Mouse (Mus musculus) cerebellum, adult (tissue): ENCODE results near the gene Copb2.

Experiments used
- ATAC-seq: cut with Nextera tagmentation; 2 replicates; pipeline ENCODE4 v1.9.2; 2017; ENCODE audit warnings: mild to moderate bottlenecking, moderate library complexity, mixed read lengths; ENCODE audit not compliant: insufficient number of reproducible peaks, low FRiP score, low TSS enrichment

Copb2 gene

DNA sequence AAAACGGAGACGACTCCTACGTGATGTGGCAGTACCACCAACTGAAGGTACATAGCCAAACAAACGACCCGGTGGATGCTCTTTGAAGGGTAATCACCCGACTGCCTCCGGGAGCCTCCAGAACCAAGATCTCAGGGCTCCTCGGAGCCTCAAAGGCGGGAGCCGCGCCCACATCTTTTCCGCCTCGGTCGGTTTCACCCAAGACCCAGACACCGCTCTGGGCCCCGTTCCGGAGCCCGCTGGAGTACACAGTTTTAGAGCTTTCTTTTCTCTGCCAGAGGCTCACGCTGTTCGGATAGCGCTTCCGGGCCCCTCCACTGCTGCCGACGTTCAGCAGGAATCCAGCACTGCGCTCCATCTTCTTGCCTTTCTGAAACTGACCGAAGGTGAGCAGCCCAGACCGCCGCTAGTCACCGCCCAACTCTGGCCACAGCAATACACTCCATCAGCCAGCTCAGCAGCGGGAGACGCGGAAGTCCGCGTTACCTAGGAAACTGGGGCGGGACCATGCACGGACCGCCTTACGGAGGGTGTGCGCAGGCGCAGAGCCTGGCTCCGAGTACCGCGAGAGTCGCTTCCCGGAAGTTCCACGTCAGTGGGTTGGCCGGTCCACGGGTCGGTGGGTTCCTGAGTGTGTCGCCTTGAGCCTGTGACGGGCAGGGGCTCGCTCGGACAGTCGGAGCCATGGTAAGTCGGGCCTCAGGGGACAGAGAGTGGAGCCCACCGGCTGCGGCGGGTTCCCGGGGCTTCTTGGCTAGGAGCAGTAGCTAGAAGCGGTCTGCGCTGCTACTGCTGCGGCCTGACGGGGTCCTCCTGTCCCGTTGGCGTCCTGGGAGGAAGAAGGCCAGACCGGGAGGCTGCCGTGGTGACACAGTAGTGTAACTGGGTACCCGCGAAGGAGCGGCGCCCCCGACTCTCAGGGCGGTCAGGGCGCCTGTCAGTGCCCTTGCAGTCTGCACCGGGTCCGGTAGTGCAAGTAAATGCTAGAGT, at the start of gene Copb2:
Copb2 (plus strand) TSS at position 585 of the 990 bp plus-strand sequence.
- peak; percentile 98 for ATAC-seq

DNA sequence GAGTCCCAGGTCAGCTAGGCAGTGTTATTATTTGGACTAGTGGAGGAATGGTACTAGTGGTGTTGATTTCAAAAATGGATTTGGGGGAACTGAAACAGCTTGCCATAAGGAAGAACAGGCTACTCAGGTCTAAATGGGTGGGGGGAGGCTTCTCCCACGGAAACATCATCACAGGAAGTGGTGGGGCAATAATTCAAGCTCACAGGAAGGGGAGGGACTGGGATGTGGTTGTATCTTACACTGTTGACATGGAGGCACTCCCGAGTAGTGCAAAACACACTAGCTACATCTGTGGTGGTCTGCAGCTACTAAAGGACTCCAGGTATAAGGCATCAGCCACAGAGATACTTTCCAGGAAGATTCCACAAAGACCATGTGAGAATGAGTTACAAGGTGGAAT, 39.6 kb upstream of the Copb2 start:
- no peak for ATAC-seq

DNA sequence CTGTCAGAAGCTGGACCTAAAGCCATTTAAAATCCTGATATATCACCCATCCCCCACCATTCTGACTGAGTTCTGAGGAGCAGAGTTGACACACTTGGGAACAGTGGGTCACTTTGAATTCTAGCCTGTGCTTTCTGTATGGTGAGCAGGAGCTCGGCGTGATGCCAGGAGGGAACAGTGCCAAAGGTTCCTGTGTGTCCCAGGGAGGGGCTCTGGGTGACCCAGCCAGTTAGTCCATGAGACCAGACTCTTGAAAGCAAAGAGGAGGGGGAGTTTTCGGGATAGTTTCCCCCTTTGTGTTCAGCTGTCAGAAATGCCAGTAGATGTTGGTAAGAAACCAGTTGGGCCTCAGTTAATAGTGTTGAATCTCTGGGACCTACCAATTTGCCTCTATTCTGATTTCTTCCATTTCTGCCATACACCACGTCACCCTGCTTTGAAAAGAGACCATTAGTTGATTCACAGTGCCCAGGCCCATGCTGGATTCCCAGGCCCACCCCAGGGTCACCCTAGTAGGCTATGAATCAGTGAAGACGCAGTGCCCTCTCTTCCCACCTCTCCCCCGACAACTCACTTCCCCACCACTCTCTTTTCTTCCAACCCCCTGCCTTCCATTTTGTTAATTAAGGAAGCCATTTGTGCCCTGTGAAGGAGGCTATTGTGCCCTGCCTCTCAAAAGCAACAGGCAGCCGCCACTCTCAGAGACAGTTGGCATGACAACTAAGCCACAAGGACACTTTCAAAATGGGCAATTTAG, 38.6 kb upstream of the Copb2 start:
- ATAC-seq = no peak

DNA sequence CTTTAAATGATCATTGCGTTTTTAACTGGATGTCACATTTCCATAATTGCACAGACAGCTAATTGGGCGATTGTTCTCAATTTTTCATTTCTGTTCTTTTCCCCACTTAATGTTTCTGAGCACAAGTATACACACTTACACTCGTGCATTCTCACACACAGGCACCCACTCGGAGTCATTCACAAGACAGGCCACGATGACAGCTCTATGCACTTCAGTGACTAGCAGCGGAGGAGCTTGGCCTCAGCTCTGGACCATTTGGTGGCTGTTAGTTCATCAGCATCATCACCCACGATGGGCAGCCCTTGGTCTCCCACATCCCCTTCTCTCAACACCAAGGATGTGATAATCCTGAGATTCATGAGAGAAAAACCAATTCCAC, 38.0 kb upstream of the Copb2 start:
- no peak for ATAC-seq

DNA sequence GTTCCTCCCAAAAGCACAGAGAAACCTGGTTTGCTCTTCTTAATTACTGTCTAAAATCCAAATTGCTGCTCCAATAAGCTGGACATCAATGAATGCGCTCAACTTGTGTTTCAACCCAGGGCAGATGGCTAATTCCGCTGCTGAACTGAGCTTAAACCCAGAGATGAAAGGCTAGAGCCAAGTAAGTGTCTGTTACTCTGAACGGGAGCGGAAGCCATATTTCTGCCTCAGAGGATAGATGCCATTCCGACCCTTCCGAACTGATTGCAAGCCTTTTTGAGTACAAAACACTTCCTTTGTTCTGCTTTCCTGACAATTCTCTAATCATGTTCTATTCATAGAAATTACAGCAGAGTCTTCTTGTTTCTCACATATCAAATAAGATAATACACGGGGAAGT, 36.3 kb upstream of the Copb2 start:
- ATAC-seq = no peak

DNA sequence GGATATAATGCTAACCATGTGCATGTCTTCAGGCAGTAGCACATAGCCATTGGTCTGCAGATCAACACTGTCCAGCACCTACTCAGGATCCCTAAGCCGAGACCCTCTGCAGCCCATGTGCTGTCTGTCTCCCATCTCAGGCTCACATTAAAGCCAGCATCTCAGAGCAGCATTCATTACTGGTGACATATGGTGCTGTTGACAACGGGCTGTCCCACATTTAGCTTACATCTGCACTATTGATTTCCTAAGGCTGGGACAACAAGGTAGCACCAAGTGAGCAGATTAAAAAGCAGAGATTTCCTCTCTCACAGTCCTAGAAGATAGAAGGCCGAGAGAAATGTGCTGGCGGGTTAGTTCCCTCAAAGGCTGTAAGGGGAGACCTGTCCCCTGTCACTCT, 33.7 kb upstream of the Copb2 start:
- ATAC-seq = no peak

DNA sequence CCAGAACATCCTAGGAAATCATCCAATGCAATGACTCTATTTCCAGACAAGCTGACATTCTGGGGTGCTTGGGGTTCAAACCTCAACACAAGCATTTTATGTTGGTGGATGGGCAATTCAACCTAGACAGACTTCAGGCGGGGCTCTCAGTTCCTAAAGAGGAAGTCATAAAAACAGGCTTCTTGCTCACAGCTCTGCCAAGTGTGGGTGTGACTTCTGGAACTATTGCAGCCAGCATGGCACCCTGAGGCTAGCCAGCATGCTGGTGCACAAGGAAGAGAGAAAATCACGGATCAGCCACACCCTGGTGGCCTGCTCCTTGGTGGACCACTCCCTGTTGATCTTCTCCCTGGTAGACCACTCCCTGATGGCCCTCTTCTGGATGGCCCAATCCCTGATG, 32.5 kb upstream of the Copb2 start:
- no peak for ATAC-seq

DNA sequence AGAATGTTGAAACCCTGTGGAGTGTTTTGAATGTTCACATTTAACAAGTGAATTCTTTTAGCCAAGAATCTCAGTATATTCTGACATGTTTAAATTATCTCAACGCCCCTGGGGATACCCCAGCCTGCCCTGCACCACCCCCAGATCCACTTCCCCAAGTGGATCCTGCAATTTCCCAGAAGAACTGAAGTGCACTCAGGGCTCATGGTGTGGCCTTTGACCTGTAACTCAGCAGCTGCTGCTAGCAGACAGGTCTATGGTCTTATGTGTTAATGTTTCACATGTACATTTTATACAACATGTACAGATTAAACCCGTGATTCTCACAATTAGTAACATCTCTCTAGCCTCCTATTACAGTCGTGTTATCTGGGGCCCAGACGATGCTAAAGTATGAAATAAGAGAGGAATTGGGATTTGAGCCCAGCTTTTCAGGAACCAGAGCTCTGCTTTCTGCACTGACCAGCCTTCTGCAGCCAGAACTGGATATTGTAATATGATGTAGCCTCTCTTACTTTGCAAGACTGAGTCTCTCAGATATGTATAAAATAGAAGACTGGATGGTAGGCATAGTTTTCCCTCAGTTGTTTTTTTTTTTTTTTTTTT, 28.7 kb upstream of the Copb2 start:
- ATAC-seq = no peak

DNA sequence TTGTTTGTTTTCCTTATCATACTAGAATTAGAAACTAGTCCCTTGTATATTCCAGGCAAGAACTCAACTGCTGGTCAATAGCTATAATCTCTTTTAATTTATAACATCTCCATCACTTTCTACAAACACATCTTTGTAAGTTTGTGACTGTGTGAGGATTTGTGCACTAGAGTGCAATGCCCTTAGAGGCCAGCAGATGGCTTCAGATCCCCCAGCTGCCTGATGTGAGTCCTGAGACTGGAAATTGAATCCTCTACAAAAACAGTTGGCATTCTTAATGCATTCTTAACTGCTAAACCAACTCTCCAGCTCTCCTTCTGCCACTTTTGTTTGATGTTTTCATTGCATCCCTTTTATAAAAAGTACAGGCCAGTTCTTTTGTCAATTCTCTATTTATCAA, 27.8 kb upstream of the Copb2 start:
- no peak for ATAC-seq

DNA sequence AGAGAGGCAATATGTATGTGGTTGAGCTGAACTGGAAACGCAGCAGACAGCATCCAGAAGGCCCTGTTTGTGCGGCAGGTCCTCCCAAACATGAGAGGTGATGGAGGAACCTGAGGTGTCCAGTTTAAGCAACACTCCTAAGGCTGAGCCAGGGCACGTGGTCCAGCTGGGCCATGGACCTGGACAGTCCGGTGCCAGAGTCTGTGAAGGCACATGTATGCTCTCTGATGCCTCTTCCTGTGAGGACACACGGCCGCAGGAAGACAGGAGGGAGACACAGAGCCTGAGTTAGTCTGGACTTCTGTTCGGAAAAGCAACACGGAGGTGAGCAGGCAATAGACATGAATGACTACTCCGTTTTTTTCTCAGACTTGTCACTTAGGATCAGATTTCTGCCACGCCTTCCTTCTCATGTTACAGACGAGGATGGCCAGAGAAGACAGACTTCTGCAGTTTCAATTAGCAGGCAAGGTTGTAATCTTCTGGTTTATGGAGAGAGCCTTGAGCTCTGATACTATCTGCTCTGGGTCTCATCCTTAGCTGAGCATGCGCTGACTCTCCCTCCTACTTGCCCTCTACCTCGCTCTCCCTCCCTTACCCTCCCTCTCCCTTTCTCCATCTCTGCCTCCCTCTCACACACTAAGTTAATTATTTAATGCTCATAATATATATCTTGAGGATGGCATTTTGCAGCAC, 25.4 kb upstream of the Copb2 start:
- no peak for ATAC-seq

DNA sequence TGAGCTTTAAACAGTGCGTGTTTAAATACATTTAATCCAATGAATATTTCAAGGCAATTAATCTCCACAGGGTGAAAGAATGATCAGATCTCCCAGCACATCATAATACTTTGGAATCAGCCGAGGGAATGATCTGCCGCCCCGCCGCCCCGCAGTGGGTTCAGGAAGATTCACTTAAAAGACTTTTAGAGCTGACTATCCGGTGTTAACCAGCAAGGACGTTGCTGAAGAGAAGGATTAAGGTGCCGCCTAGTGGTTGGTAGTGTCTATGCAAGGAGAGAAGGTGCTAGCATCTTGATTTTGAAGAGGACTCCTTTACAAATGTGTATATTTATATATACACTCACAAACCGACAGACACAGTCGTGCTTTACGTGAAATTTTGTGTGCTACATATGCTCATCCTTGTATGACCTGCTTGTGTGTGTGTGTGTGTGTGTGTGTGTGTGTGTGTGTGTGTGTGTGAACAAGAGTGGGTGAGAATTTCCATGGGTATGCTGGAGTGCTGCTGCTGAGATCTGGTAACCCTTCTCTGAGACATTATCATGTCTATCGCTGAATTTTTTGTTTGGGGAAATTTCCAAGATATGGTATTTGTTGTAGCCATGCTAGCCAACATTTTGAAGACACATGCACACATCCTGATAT, 24.7 kb upstream of the Copb2 start:
- ATAC-seq = peak; percentile 40; the same call in 1 of the 2 replicates

DNA sequence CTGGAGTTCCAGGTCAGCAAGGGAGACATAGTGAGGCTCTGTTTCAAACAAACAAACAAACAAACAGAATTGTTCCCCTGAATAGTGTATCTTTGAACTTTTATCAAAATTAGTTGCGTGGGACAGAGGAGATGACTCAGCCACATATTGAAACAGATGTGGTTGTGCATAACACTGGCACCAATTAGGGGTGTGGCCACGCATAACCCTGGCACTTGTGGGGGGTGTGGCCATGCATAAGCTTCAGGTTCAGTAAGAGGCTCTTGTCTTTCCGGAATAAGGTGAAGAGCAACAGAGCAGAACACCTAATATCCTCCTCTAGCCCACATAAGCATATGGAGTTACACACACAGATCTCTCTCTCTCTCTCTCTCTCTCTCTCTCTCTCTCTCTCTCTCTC, 19.5 kb upstream of the Copb2 start:
- ATAC-seq = no peak

DNA sequence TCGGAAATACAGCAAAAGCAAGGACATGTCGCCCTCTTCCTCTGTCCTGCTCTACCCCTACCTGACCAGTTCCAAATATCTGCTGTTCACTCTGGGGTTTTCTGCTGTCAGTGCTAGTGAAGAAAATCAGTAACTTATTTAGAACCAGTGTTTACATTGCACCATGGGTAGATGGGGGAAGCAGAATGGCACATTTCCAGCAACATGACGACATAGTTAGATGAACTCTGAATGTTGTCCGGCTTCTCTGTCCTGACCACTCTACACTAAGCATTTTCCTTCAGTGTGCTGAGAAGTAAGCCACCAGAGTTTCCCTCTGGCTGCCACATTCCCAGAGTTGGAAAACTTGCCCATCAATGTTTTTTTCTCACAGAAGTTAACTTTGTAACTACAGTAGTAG, 20.3 kb downstream of the Copb2 start:
- ATAC-seq = no peak

DNA sequence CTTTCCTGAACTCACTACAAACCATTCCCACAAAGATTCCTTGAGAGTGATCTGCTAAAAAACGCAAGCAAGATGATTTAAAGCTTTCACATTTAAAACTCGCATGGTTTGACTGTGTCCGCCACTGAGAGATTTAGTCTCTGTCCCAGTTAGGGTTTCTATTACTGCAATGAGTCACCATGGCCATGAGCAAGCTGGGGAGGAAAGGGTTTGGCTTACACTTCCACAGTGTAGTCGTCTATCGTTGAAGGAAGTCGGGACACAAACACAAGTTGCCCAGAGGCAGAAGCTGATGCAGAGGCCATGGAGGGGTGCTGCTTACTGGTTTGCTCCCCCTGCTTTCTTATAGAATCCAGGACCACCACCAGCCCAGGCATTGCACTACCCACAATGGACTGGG, 36.6 kb downstream of the Copb2 start:
- ATAC-seq = no peak

DNA sequence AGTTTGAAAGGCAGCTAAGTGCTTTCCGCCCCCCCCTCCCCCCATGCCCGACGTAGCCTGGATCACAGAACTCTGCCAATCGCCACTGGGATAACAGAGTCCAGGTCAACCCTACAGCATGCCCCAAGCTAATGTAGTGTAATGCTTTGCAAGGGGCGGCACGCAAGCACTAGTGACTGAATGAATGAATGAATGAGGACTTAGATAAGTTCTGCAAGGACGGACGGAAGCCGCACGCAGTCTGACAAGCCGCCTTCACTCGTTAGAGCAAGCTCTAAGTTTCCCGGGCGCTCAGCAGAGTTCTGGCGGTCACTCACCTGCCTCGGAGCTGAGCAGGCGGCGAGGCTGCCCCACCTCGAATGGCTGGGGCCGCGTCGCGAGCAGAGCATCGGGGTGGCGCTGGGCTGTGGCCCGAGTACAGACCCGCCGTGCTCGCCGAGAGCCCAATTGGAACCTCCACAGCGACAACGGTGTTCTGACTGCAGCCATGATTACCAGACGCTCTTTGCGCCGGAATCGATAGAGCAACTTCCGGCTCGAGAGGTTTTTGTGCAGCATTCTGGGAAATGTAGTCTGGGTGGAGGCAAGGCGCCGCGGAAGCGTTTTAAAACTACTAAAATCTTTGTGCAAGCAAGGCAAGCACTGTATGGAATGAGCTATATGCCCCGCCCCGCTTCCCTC, 37.8 kb downstream of the Copb2 start, which contains the start of gene Mrps22:
Mrps22 (minus strand) TSS at position 505 of the 681 bp plus-strand sequence.
- peak; percentile 96 for ATAC-seq

DNA sequence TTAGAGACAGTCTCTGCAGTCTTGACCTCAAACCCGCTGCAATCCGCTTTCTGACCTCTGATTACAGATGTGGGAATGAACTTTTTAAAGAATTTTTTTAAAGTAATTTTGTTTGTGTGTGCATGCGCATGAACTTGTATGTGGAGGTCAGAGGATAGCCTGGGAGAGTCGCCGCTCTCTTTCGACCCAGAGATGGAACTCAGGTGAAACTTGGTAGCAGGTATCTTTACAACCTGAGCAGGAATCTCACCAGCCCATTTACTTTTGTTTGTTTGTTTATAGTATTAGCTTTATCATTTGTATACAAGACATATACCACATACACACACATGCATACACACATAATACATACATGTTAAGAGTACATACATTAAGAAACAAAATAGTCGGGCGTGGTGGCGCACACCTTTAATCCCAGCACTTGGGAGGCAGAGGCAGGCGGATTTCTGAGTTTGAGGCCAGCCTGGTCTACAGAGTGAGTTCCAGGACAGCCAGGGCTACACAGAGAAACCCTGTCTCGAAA, 38.4 kb downstream of the Copb2 start:
- no peak for ATAC-seq

DNA sequence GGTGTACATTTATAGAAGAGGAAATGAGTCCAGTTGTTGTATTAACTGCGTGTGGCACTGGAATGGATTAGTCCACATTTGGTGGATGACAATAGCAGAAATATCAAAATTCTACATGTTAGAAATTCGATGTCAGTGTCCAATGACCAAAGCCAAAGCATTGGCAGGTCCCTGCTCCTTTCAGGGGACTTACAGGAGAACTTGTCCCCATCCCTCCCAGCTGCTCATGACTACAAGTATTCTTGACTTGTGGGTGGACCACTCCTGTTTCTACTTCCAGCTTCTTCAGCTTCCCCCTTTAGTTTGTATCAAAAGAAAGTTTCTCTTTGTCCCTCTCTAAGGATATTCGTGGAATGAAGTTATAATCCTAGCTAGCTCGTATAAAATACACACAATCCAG, 41.4 kb downstream of the Copb2 start:
- no peak for ATAC-seq

DNA sequence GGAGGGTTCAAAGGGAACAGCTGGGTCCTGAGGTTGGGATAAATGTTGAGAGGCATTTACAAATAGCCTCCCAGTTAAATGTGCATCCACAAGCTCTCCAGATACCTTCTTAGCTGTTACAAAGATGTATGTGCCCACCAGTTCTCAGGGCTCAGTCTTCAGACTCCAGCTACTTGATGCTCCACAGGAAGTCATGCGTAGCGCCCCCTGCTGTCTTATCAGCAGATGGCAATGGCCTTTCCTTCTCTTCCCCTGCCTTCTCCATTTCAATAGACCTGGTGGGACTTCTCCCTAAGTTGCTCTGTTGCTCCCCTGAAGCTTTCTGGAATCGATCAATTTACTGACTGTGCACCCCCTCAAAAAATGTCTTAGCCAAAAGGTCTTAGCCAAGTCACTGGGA, 65.0 kb downstream of the Copb2 start:
- ATAC-seq = no peak
